Mouse (Mus musculus): ENCODE measurements around the gene Ankrd60. TPM values are rescaled to one million over a fixed set of nuclear protein-coding genes. Genes with fewer than 3 reads are reported as not detected.

The Ankrd60 gene
- polyA plus RNA-seq, 1 experiment from 2014 or later, result not detected

- Histone ChIP-seq H3K9me3 (no peaks in the 10 kb centered on the region), H3K9ac (no peak overlapping the region), H3K4me2 (no peak overlapping the region), H3K4me3 (replicated peaks) (no peak overlapping the region), H3K27ac (no peak overlapping the region), H3K4me1 (peaks cover 12% of the 10 kb centered on the region), H3K27me3 (peaks cover 51% of the 10 kb centered on the region), H3K36me3 (replicated peaks) (no peaks in the 10 kb centered on the region)
- ATAC-seq (ENCODE audit: low FRiP score), result no peak
Measured at GRCm38 (mm10) chr2:173581096-173581495, 2.9 kb upstream of the Ankrd60 start.

DNA sequence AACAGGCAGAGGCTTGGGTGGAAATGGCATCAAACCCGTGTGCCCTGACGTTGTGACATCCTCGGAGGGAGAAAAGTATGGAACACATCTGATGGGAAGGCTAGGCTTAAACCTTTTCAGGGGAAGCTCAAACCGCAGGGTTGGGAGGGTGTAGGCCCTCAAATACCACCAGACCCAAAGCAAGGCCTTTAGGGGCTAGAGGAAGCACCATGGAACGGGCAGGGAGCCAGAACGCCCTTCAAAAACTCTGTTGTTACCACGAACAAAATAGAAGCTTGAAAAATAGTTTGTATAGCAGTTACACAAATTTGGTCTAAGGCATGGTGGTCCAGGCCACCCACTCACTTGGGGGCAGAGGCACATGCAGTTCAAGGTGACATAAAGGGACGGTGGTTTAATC is 430 bp upstream of the Ankrd60 start:
- ATAC-seq (ENCODE audit: low FRiP score), result no peak

DNA sequence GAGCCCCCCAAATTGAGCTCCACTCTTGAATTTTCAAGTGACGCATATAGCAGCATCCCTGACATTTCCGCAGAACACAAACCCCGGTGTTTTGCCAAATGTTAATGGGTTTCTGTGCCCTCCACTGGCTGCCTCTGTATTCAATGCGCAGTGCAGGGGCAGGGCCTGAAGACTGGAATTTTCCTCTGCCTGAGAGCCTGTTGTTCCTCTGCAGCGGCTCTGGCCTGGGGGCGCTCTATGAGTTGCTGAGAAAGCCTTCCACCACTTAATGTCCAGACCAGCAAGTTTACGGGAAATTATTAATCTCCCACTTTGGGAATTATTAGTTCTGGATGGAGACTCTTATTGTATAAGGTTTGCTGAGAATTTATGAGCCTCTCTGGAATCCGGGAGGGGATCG is 14.0 kb downstream of the Ankrd60 start:
- Histone ChIP-seq H3K9me3 (no peaks in the 10 kb centered on the region), H3K27ac (no peak overlapping the region), H3K4me3 (replicated peaks) (no peak overlapping the region), H3K9ac (no peak overlapping the region), H3K27me3 (no peaks in the 10 kb centered on the region), H3K36me3 (replicated peaks) (no peaks in the 10 kb centered on the region), H3K4me2 (no peak overlapping the region), H3K4me1 (no peaks in the 10 kb centered on the region)
- no peak for ATAC-seq (ENCODE audit: low FRiP score)
- 63% methylated on average over 9 of the region's 9 CpGs for WGBS

More for the DNA sequence above, 430 bp upstream of the Ankrd60 start:
- WGBS, result 29% methylated on average over 8 of the region's 8 CpGs
- H3K4me1 ChIP-seq, result peaks cover 8% of the 10 kb centered on the region
- H3K4me3 ChIP-seq (replicated peaks), result peak overlapping the region; percentile 49
- H3K9me3 ChIP-seq, result no peaks in the 10 kb centered on the region
- H3K27me3 ChIP-seq, result peaks cover 41% of the 10 kb centered on the region
- H3K9ac ChIP-seq, result peak overlapping the region; percentile 62
- H3K27ac ChIP-seq, result no peak overlapping the region
- H3K36me3 ChIP-seq (replicated peaks), result no peaks in the 10 kb centered on the region
- peak overlapping the region; percentile 94 for H3K4me2 ChIP-seq

- Histone ChIP-seq H3K36me3 (replicated peaks) (no peaks in the 10 kb centered on the region), H3K9ac (no peak overlapping the region), H3K4me1 (no peaks in the 10 kb centered on the region), H3K4me3 (replicated peaks) (no peak overlapping the region), H3K4me2 (no peak overlapping the region), H3K27ac (no peak overlapping the region), H3K27me3 (no peaks in the 10 kb centered on the region), H3K9me3 (no peaks in the 10 kb centered on the region)
- no peak for ATAC-seq (ENCODE audit: low FRiP score)
- WGBS, result 78% methylated on average over 7 of the region's 7 CpGs
Measured at GRCm38 (mm10) chr2:173563336-173563735, 14.8 kb downstream of the Ankrd60 start.

DNA sequence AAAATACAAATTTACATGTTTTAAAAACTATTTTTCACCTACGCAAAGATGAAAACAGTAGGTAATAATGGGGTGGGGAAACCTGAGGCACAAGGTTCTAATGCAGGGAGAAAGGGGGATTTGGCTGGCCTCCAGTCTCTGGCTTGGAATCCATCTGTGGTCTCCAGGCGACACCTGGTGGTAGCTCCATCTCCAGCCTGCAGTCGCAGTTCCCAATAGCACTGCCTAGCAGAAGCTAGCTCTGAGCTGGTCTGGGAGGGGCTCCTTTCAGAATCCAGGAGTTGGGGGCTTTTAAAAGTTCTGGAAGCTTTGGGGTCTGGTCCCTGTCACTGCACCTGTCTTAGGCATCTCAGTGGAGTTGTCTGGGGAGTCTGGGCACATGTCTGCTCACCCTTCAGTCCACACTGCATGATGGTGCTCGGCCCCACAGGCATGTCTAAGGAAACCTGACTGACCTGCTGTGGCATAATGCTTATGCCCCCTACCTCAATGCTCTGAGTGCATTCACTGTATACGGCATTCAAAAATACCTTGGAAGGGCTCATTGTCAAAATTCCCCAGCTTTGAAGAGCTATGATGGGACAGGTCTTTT is 16.2 kb downstream of the Ankrd60 start:
- Histone ChIP-seq H3K27me3 (no peaks in the 10 kb centered on the region), H3K4me1 (no peaks in the 10 kb centered on the region), H3K9me3 (no peaks in the 10 kb centered on the region), H3K4me3 (replicated peaks) (no peak overlapping the region), H3K9ac (no peak overlapping the region), H3K4me2 (no peak overlapping the region), H3K27ac (no peak overlapping the region), H3K36me3 (replicated peaks) (no peaks in the 10 kb centered on the region)
- peak; percentile 52 for ATAC-seq (ENCODE audit: low FRiP score)
- WGBS, result 43% methylated on average over 5 of the region's 5 CpGs

DNA sequence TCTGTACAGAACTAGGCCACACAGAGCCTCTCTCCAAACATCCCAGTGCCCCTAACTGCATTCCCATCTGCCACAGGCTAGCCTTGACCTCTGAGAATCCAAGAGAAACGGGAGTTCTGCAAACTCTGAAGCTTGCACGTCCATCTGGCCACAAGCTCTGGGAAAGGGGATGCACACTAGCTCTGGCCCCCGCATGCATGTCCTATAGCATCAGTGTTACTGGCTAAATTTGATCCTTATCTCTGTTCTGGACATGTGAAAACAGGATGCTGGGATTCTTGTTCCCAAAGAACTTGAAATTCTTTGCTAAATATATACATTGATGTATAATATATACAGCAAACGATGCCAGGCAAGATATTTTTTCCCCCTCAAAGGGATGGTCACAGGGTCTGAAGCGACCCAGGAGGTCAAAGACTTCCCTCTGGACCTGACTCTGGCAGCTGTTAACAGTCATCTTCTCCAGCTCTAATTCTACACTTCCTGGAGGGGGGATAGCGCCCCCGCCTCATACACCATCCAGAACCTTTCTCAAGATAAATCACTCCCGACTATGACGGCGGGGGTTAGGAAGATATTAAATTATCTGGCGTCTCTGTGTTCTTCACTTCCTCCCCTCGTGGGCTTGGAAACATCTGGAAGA is 19.3 kb downstream of the Ankrd60 start:
- 87% methylated on average over 12 of the region's 12 CpGs for WGBS
- ATAC-seq (ENCODE audit: low FRiP score), result no peak
- H3K27ac ChIP-seq, result no peak overlapping the region
- H3K27me3 ChIP-seq, result 0 out of 2 replicates have a peak, but pooled peaks cover 4% of the 10 kb centered on the region
- H3K4me3 ChIP-seq (replicated peaks), result no peak overlapping the region
- H3K9me3 ChIP-seq, result no peaks in the 10 kb centered on the region
- no peaks in the 10 kb centered on the region for H3K4me1 ChIP-seq
- no peaks in the 10 kb centered on the region for H3K36me3 ChIP-seq (replicated peaks)
- H3K9ac ChIP-seq, result no peak overlapping the region
- H3K4me2 ChIP-seq, result no peak overlapping the region

GRCm38 (mm10) chr2:173553863-173554262 is 24.3 kb downstream of the Ankrd60 start:
- ATAC-seq (ENCODE audit: low FRiP score), result 0 out of 2 replicates have a peak, but pooled peaks have one; percentile 51
- 42% methylated on average over 9 of the region's 9 CpGs for WGBS

GRCm38 (mm10) chr2:173550681-173551080 is 27.5 kb downstream of the Ankrd60 start:
- no peak for ATAC-seq (ENCODE audit: low FRiP score)
- Histone ChIP-seq H3K36me3 (replicated peaks) (no peaks in the 10 kb centered on the region), H3K27me3 (peaks cover 4% of the 10 kb centered on the region; the same call in 1 of the 2 replicates), H3K4me3 (replicated peaks) (no peak overlapping the region), H3K4me2 (no peak overlapping the region), H3K4me1 (no peaks in the 10 kb centered on the region), H3K27ac (no peak overlapping the region), H3K9me3 (no peaks in the 10 kb centered on the region), H3K9ac (no peak overlapping the region)
- WGBS, result 77% methylated on average over 6 of the region's 6 CpGs

More at GRCm38 (mm10) chr2:173553863-173554262, 24.3 kb downstream of the Ankrd60 start:
- H3K27ac ChIP-seq, result no peak overlapping the region
- H3K9me3 ChIP-seq, result no peaks in the 10 kb centered on the region
- 0 out of 2 replicates have a peak, but pooled peaks cover 4% of the 10 kb centered on the region for H3K27me3 ChIP-seq
- no peak overlapping the region for H3K4me3 ChIP-seq (replicated peaks)
- H3K4me1 ChIP-seq, result no peaks in the 10 kb centered on the region
- H3K4me2 ChIP-seq, result no peak overlapping the region
- H3K36me3 ChIP-seq (replicated peaks), result no peaks in the 10 kb centered on the region
- H3K9ac ChIP-seq, result no peak overlapping the region

DNA sequence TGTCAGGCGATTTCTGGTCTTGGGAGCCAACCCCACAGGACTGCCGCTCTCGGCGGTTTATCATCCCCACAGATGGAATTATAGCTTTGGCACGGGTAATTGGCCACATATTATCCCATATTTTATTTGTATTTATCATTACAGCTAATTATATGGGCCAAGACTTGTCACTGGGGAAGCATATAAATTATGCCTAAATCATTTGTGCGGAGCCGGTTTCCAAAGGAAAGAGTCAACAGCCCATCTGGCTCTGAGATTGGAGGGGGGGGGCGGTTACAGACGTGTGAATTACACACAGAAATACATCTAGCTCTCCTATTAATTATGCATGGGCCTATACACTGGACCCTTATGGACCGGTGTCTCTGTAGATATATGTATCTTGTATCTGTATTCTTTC is 28.9 kb downstream of the Ankrd60 start:
- WGBS, result 81% methylated on average over 10 of the region's 10 CpGs
- H3K27me3 ChIP-seq, result no peaks in the 10 kb centered on the region; the same call in 1 of the 2 replicates
- no peaks in the 10 kb centered on the region for H3K4me1 ChIP-seq
- ATAC-seq (ENCODE audit: low FRiP score), result no peak
- H3K9me3 ChIP-seq, result no peaks in the 10 kb centered on the region
- H3K27ac ChIP-seq, result no peak overlapping the region
- no peak overlapping the region for H3K4me3 ChIP-seq (replicated peaks)
- H3K9ac ChIP-seq, result no peak overlapping the region
- H3K4me2 ChIP-seq, result no peak overlapping the region
- H3K36me3 ChIP-seq (replicated peaks), result no peaks in the 10 kb centered on the region

GRCm38 (mm10) chr2:173545992-173546703 is 32.0 kb downstream of the Ankrd60 start:
- 46% methylated on average over 15 of the region's 15 CpGs for WGBS
- ATAC-seq (ENCODE audit: low FRiP score), result peak; percentile 71
- Histone ChIP-seq H3K9me3 (no peaks in the 10 kb centered on the region), H3K27ac (no peak overlapping the region), H3K4me3 (replicated peaks) (no peak overlapping the region), H3K36me3 (replicated peaks) (no peaks in the 10 kb centered on the region), H3K4me2 (no peak overlapping the region), H3K4me1 (no peaks in the 10 kb centered on the region), H3K9ac (no peak overlapping the region), H3K27me3 (no peaks in the 10 kb centered on the region; the same call in 1 of the 2 replicates)

GRCm38 (mm10) chr2:173542716-173543115 is 35.4 kb downstream of the Ankrd60 start:
- Histone ChIP-seq H3K9me3 (no peaks in the 10 kb centered on the region), H3K36me3 (replicated peaks) (no peaks in the 10 kb centered on the region), H3K4me2 (no peak overlapping the region), H3K27ac (no peak overlapping the region), H3K27me3 (no peaks in the 10 kb centered on the region; the same call in 1 of the 2 replicates), H3K4me1 (peaks cover 4% of the 10 kb centered on the region; the same call in 1 of the 2 replicates), H3K9ac (no peak overlapping the region), H3K4me3 (replicated peaks) (no peak overlapping the region)
- no peak for ATAC-seq (ENCODE audit: low FRiP score)
- WGBS, result 82% methylated on average over 4 of the region's 4 CpGs

DNA sequence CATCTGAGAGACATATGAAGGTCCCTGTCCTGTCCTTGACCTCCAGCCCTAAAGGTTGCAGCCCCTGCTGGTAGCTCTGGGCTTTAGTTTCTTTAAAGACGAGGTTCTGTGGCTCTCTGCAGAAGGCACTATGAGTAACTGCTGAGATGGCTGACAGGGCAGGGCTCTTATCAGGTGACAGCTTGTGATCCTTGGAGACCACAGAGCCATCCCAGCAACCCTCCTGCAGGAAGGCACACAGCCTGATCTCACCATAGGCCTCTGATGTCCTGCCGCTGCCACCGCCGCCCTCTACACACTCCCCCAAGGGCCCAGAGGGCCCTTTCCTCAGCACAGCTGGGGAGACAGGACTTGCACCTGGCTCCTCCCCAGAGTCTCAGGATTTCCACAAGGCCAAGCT is 36.4 kb downstream of the Ankrd60 start:
- H3K4me1 ChIP-seq, result peaks cover 4% of the 10 kb centered on the region; the same call in 1 of the 2 replicates
- H3K9me3 ChIP-seq, result no peaks in the 10 kb centered on the region
- H3K9ac ChIP-seq, result no peak overlapping the region
- 78% methylated on average over 4 of the region's 4 CpGs for WGBS
- H3K4me2 ChIP-seq, result no peak overlapping the region
- no peak for ATAC-seq (ENCODE audit: low FRiP score)
- no peaks in the 10 kb centered on the region; the same call in 1 of the 2 replicates for H3K27me3 ChIP-seq
- H3K27ac ChIP-seq, result no peak overlapping the region
- H3K4me3 ChIP-seq (replicated peaks), result no peak overlapping the region
- H3K36me3 ChIP-seq (replicated peaks), result no peaks in the 10 kb centered on the region
